Mouse (Mus musculus): ENCODE results near the gene Rnf43.

- TF ChIP-seq USF1 (IDR thresholded peaks at IDR 0.05; ENCODE audit: low read depth) (no peak), MAX (IDR thresholded peaks at IDR 0.05) (no peak), CTCF (IDR thresholded peaks at IDR 0.05; ENCODE audit: control insufficient read depth, insufficient read depth, insufficient read length) (no peak), MYOD1 (IDR thresholded peaks at IDR 0.05; ENCODE audit: control insufficient read depth, insufficient read length, low read depth) (no peak), CEBPB (IDR thresholded peaks at IDR 0.05; ENCODE audit: low read depth) (no peak)
These were observed 26.9 kb downstream of the Rnf43 start for GRCm38 (mm10) chr11:87689402-87689808.

All from C2C12 (cell line).